Comparison of ENCODE assay signal across 9 mouse cellular contexts in the genomic region with DNA sequence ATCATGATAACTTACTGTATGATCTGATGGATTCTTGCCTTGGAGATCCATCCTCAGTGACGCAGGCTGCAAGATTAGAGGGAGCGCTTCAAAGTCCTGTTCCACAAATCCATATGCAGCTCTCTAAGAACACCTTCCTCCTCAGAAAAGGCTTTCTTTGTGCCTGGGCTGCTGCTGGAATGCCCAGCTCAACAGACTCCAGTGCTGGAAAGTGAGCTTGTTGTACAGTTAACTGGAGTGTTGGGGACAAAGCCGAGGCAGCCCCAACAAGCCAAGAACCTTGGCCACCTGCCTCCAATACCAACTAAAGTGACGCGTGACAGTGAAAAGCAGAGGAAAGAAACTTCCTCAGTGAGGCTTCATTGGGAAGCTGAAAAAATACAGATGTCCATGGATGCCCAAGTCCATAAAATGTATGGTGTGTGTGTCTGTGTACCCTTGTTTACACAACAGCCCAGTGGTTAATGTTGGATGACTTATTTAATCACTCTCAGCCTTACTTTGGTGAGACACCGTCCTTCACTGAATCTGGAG. TPM values are rescaled to one million over a fixed set of nuclear protein-coding genes. Genes with fewer than 3 reads are reported as not detected.
DNase-seq lines count a peak whose midpoint lies in the region; ATAC-seq and TF ChIP-seq lines count a peak whose summit lies in the region.
"Had no signal": no experiment of that assay in that cellular context is flagged by ENCODE, and none has a peak within 500 bp of the region (broad histone marks: within the 10 kb centered on the region; RNA-seq: fewer than 3 reads in every experiment).

No protein-coding gene starts in this region.

- peak overlapping the region; percentile 75 for H3K4me3 ChIP-seq in E14TG2a.4 (replicated peaks; ENCODE audit: low read length)
- H3K4me3 ChIP-seq in embryonic fibroblast, embryonic 13.5 days (ENCODE audit: insufficient read depth, low read length): peak overlapping the region; percentile 81
- H3K4me3 ChIP-seq in hindbrain, postnatal 0 days (ENCODE audit: low read length): peak overlapping the region; percentile 63
- peak overlapping the region; percentile 54 for H3K4me3 ChIP-seq in midbrain, embryonic 13.5 days (replicated peaks)

- peaks cover 89% of the 10 kb centered on the region for H3K4me1 ChIP-seq in E14TG2a.4 (replicated peaks; ENCODE audit: low read depth, low read length)
- no peaks in the 10 kb centered on the region for H3K4me1 ChIP-seq in embryonic fibroblast, embryonic 13.5 days (ENCODE audit: control insufficient read depth, insufficient read depth, low read length)
- peaks cover 31% of the 10 kb centered on the region for H3K4me1 ChIP-seq in hindbrain, postnatal 0 days (ENCODE audit: insufficient read depth, low read length)
- peaks cover 30% of the 10 kb centered on the region for H3K4me1 ChIP-seq in midbrain, embryonic 13.5 days (replicated peaks)

- no peak overlapping the region for H3K27ac ChIP-seq in embryonic fibroblast, embryonic 13.5 days (ENCODE audit: insufficient read depth, low read length)
- peak overlapping the region; percentile 87 for H3K27ac ChIP-seq in hindbrain, postnatal 0 days
- no peak overlapping the region; the same call in 1 of the 2 replicates for H3K27ac ChIP-seq in midbrain, embryonic 13.5 days

- ATAC-seq in hindbrain, postnatal 0 days: no peak; the same call in 1 of the 2 replicates
- ATAC-seq in midbrain, embryonic 13.5 days: peak; percentile 3; the same call in 1 of the 2 replicates

- H3K27me3 ChIP-seq in E14TG2a.4 (ENCODE audit: insufficient read depth, low read length): no peaks in the 10 kb centered on the region
- H3K27me3 ChIP-seq in hindbrain, postnatal 0 days (ENCODE audit: insufficient read depth, low read length): no peaks in the 10 kb centered on the region
- H3K27me3 ChIP-seq in midbrain, embryonic 13.5 days: no peaks in the 10 kb centered on the region
- H3K27me3 ChIP-seq: Patski had no signal

- TF ChIP-seq POLR2A in embryonic fibroblast, embryonic 13.5 days (IDR thresholded peaks at IDR 0.05; ENCODE audit: low read depth, low read length): no peak

- H3K9ac ChIP-seq in hindbrain, postnatal 0 days (replicated peaks; ENCODE audit: low read length): peak overlapping the region; percentile 55
- H3K9ac ChIP-seq in midbrain, embryonic 13.5 days (replicated peaks): peak overlapping the region; percentile 60; the same call in 1 of the 2 replicates

- no peak for TF ChIP-seq CTCF in E14TG2a.4 (conservative IDR thresholded peaks at IDR 0.05; ENCODE audit: low read length)
- TF ChIP-seq CTCF in embryonic fibroblast, embryonic 13.5 days (IDR thresholded peaks at IDR 0.05; ENCODE audit: borderline replicate concordance, insufficient read depth, low read length): no peak
- no peak for TF ChIP-seq CTCF in hindbrain, postnatal 0 days (IDR thresholded peaks at IDR 0.05; ENCODE audit: low read depth)

- H3K4me2 ChIP-seq in hindbrain, postnatal 0 days (ENCODE audit: low read depth, low read length): peak overlapping the region; percentile 80
- H3K4me2 ChIP-seq in midbrain, embryonic 13.5 days (replicated peaks): peak overlapping the region; percentile 65

- WGBS in hindbrain, postnatal 0 days: 22% methylated on average over 6 of the region's 6 CpGs
- 55% methylated on average over 6 of the region's 6 CpGs for WGBS in midbrain, embryonic 13.5 days

- H3K9me3 ChIP-seq in E14TG2a.4 (ENCODE audit: low read length): no peaks in the 10 kb centered on the region
- no peaks in the 10 kb centered on the region for H3K9me3 ChIP-seq in hindbrain, postnatal 0 days (ENCODE audit: low read length)
- no peaks in the 10 kb centered on the region for H3K9me3 ChIP-seq in midbrain, embryonic 13.5 days

- DNase-seq in heart, adult 11 months: peak; percentile 89
- DNase-seq in heart, adult 9 months (ENCODE audit: low spot score in 2 of 2): no peak
- DNase-seq in hindbrain, postnatal 0 days (ENCODE audit: low spot score): peak; percentile 52
- no peak for DNase-seq in thymus, postnatal 0 days (ENCODE audit: low spot score)
- no peak for DNase-seq in adrenal gland, postnatal 4 days (ENCODE audit: low spot score in 2 of 2)

- no peaks in the 10 kb centered on the region for H3K36me3 ChIP-seq in E14TG2a.4 (ENCODE audit: insufficient read depth, low read length)
- no peaks in the 10 kb centered on the region for H3K36me3 ChIP-seq in hindbrain, postnatal 0 days (ENCODE audit: insufficient read depth, low read length)
- no peaks in the 10 kb centered on the region for H3K36me3 ChIP-seq in midbrain, embryonic 13.5 days

RNA-seq across cellular contexts. Expression of gene Glrx, which starts 1.2 kb away (rescaled TPM):
- 31.1 and 35.7 TPM in 2 replicates for polyA plus RNA-seq in embryonic fibroblast, embryonic 13.5 days (2011; ENCODE audit: insufficient read length, low read depth, missing spikeins)
- 69.6 and 69.7 TPM in 2 replicates for total RNA-seq in hindbrain, postnatal 0 days (2014; rRNA removed)
- 103 TPM in 2 replicates for polyA plus RNA-seq in hindbrain, postnatal 0 days (2015; fragmentation: Nextera tagmentation; extraction: Ambion mirVana)
- polyA plus RNA-seq in midbrain, embryonic 13.5 days (2015; fragmentation: Nextera tagmentation; extraction: Ambion mirVana): 33.0 and 33.9 TPM in 2 replicates
- polyA plus RNA-seq in thymus, postnatal 0 days (2015; fragmentation: Nextera tagmentation; extraction: Ambion mirVana): 42.9 and 46.2 TPM in 2 replicates
- total RNA-seq in adrenal gland, postnatal 4 days (2021): 10 to 100 TPM; 26.9 to 28.1 TPM

Comparison
In these comparisons a context has a peak if more than half of its experiments do, and no peak if none do; other contexts are left out.
1. DNase-seq: peak in heart, adult 11 months (single experiment) and hindbrain, postnatal 0 days (single experiment); none in heart, adult 9 months (0 of 2), thymus, postnatal 0 days (single experiment) and adrenal gland, postnatal 4 days (0 of 2).
2. Peak in every context shown above with its lines, with median percentiles within 50 percentile points of each other: H3K4me3 ChIP-seq.